Mouse (Mus musculus) forebrain, embryonic 11.5 days (tissue): ENCODE measurements around the gene Sertad2. TPM values are rescaled to one million over a fixed set of nuclear protein-coding genes. Genes with fewer than 3 reads are reported as not detected.
A peak's percentile ranks its signal among the peaks of the same experiment; 100 is the strongest.

Experiments used
- ATAC-seq: fragments of 200-750 bp; cut with Nextera tagmentation; replicated peaks from 2 replicates; pipeline ENCODE4 v1.8.0; 2017; ENCODE audit warnings: moderate TSS enrichment; ENCODE audit not compliant: low FRiP score
- DNase-seq: peaks from one replicate; pipeline ENCODE4 v3.0.0-alpha.2; 2017; ENCODE audit warnings: low spot score
- H3K27ac ChIP-seq: fragments of 300-500 bp; sonication (generic); 2 replicates; pipeline ENCODE4 v1.5.1; 2014; ENCODE audit warnings: low read depth, low read length
- H3K27me3 ChIP-seq: fragments of 300-500 bp; sonication (generic); 2 replicates; pipeline ENCODE4 v1.6.1; 2014; ENCODE audit warnings: mild to moderate bottlenecking, low read length, mixed read lengths; ENCODE audit not compliant: control insufficient read depth, insufficient read depth
- H3K36me3 ChIP-seq: fragments of 300-500 bp; sonication (generic); 2 replicates; pipeline ENCODE4 v1.6.1; 2014; ENCODE audit warnings: mild to moderate bottlenecking, low read length, moderate library complexity, mixed read lengths; ENCODE audit not compliant: control insufficient read depth, insufficient read depth
- H3K4me1 ChIP-seq: fragments of 300-500 bp; sonication (generic); replicated peaks from 2 replicates; pipeline ENCODE4 v1.6.1; 2014; ENCODE audit warnings: low read length, mixed read lengths; ENCODE audit not compliant: control insufficient read depth, insufficient read depth
- H3K4me2 ChIP-seq: fragments of 300-500 bp; sonication (generic); 2 replicates; pipeline ENCODE4 v1.6.1; 2014; ENCODE audit warnings: low read depth, mild to moderate bottlenecking, low read length, moderate library complexity, mixed read lengths; ENCODE audit not compliant: severe bottlenecking
- H3K4me3 ChIP-seq: fragments of 300-500 bp; sonication (generic); 2 replicates; pipeline ENCODE4 v1.5.1; 2014; ENCODE audit warnings: low read depth, low read length
- H3K9ac ChIP-seq: fragments of 300-500 bp; sonication (generic); 2 replicates; pipeline ENCODE4 v1.6.1; 2014; ENCODE audit warnings: low read length
- H3K9me3 ChIP-seq: fragments of 300-500 bp; sonication (generic); 2 replicates; pipeline ENCODE4 v1.6.1; 2016; ENCODE audit warnings: low read length, mixed read lengths; ENCODE audit not compliant: control insufficient read depth
- WGBS: fragments of 180-500 bp; shearing (Covaris S2); extraction: QIAGEN DNeasy Blood & Tissue Kit; methylation state at CpG from one replicate; pipeline ENCODE4 v1.1.7; 2014; 5-methylcytosine and 5-hydroxymethylcytosine counted together
- polyA plus RNA-seq: library from polyadenylated mRNA; unstranded; fragments of >200 nt; fragmentation: Nextera tagmentation; extraction: Ambion mirVana; gene quantifications from 2 replicates; pipeline ENCODE4 v1.2.1, GENCODE M21; 2014

The Sertad2 gene
- polyA plus RNA-seq, 1 experiment from 2014 or later = 26.5 TPM

DNA sequence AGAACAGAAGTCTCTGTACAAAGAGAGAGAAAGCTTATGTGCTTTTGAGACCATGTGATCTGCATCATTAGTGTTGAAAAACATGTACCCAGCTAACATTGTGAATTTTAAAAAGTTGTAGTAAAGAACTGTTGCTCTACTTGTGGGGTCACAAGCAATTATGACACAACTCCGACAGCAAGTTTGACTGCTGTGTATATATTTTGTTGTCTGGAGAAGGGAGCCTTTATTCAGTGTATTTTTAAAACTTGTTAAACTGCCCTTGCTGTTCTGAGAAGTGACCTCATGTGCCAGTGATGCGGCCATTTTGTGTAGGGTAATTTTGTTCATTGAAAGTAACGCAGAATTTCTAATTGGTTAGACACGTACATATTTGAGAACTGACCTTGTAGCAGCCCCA, 61.1 kb downstream of the Sertad2 start:
- no peak overlapping the region for H3K4me2 ChIP-seq
- H3K27ac ChIP-seq = no peak overlapping the region
- no peaks in the 10 kb centered on the region for H3K27me3 ChIP-seq
- H3K4me3 ChIP-seq = no peak overlapping the region
- WGBS = 90% methylated on average over 4 of the region's 4 CpGs
- no peak overlapping the region for H3K9ac ChIP-seq
- no peaks in the 10 kb centered on the region for H3K9me3 ChIP-seq
- no peaks in the 10 kb centered on the region for H3K36me3 ChIP-seq
- H3K4me1 ChIP-seq = no peaks in the 10 kb centered on the region; the same call in 1 of the 2 replicates
- no peak for ATAC-seq
- no peak for DNase-seq

DNA sequence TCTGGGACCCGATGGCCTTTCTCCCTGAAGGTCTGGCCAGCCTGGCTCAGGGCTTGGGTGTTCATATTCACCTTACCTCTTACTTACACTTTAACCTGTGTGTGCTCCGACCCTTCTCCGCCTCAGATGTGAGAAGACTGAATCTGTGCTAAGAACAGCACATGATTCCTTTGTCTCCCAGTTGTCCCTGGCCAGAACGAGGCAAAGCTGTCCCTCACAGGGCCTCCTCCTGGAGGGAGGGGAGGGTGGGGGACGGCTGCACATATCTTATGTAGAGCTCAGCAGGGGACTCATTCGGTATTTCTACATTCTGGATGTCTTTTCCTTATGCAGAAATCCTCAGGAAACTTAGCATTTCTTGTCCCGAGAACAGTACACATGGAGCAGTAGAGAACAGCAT, 62.6 kb downstream of the Sertad2 start:
- Histone ChIP-seq H3K36me3 (no peaks in the 10 kb centered on the region), H3K4me1 (no peaks in the 10 kb centered on the region; the same call in 1 of the 2 replicates), H3K4me2 (no peak overlapping the region), H3K4me3 (no peak overlapping the region), H3K27me3 (no peaks in the 10 kb centered on the region), H3K9ac (no peak overlapping the region), H3K27ac (no peak overlapping the region), H3K9me3 (no peaks in the 10 kb centered on the region)
- ATAC-seq (no peak), DNase-seq (no peak)
- WGBS = 61% methylated on average over 7 of the region's 7 CpGs

GRCm38 (mm10) chr11:20608442-20608841, 65.4 kb downstream of the Sertad2 start:
- no peaks in the 10 kb centered on the region for H3K36me3 ChIP-seq
- H3K9me3 ChIP-seq = no peaks in the 10 kb centered on the region
- DNase-seq (no peak), ATAC-seq (no peak)
- no peak overlapping the region for H3K27ac ChIP-seq
- H3K4me1 ChIP-seq = no peaks in the 10 kb centered on the region; the same call in 1 of the 2 replicates
- H3K4me2 ChIP-seq = no peak overlapping the region
- no peak overlapping the region for H3K9ac ChIP-seq
- H3K4me3 ChIP-seq = no peak overlapping the region
- H3K27me3 ChIP-seq = no peaks in the 10 kb centered on the region
- 91% methylated on average over 11 of the region's 11 CpGs for WGBS

DNA sequence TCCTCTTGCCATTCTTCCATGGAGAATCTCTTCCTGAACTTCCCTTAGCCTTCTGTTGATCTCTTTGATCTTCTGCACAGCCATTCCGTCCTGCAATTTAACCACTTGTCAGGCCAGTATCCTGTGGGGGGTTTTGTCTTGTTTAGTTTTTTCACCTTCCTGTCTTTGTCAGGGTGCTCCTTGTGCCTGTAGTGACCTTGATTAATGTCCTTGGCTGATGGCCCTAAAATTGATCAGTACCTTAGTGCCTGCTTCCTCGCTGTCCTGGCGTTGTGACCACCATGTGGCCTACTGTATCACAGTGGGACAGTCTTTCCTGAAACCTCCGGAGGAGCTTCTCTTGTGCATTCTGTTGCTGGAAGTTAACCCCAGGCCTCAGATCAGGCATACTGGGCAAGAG, 70.2 kb downstream of the Sertad2 start:
- DNase-seq (no peak), ATAC-seq (no peak)
- Histone ChIP-seq H3K9ac (no peak overlapping the region), H3K27ac (no peak overlapping the region), H3K4me2 (no peak overlapping the region), H3K9me3 (no peaks in the 10 kb centered on the region), H3K4me1 (no peaks in the 10 kb centered on the region), H3K4me3 (no peak overlapping the region), H3K36me3 (no peaks in the 10 kb centered on the region), H3K27me3 (no peaks in the 10 kb centered on the region)
- 90% methylated on average over 4 of the region's 4 CpGs for WGBS

DNA sequence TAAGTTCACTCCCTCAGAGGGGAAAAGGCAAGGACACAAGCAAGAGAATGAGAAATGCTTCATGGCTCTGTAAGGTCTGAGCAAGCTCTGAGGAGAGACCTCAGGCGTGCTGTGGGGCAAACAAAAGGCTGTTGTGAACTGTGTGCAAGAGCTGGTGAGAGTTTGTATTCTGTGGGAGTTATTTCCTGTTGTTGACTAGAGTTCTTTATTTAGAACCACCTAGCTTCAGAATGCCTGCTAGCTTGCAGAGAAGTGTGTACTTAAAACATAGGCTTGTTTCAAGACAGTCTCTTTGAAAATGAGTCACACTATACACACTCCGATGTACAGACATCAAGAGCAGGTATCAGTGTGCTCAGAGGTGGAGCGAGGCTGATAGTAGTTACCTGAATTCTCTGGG, 73.0 kb downstream of the Sertad2 start:
- no peak for DNase-seq
- H3K9ac ChIP-seq = 0 out of 2 replicates have a peak overlapping the region, but pooled peaks have one; percentile 1
- no peak for ATAC-seq
- H3K4me2 ChIP-seq = no peak overlapping the region
- WGBS = 65% methylated on average over 3 of the region's 3 CpGs
- H3K4me3 ChIP-seq = no peak overlapping the region
- no peak overlapping the region for H3K27ac ChIP-seq
- no peaks in the 10 kb centered on the region for H3K9me3 ChIP-seq
- no peaks in the 10 kb centered on the region for H3K36me3 ChIP-seq
- H3K27me3 ChIP-seq = no peaks in the 10 kb centered on the region
- no peaks in the 10 kb centered on the region for H3K4me1 ChIP-seq

GRCm38 (mm10) chr11:20627146-20627545, 84.1 kb downstream of the Sertad2 start:
- ATAC-seq (no peak), DNase-seq (no peak)
- Histone ChIP-seq H3K36me3 (no peaks in the 10 kb centered on the region), H3K27me3 (no peaks in the 10 kb centered on the region), H3K9me3 (no peaks in the 10 kb centered on the region), H3K4me2 (no peak overlapping the region), H3K9ac (no peak overlapping the region), H3K27ac (no peak overlapping the region), H3K4me3 (no peak overlapping the region), H3K4me1 (no peaks in the 10 kb centered on the region)
- 64% methylated on average over 2 of the region's 2 CpGs for WGBS

- WGBS = 66% methylated on average over 2 of the region's 2 CpGs
These were observed 85.2 kb downstream of the Sertad2 start for GRCm38 (mm10) chr11:20628216-20628615.

DNA sequence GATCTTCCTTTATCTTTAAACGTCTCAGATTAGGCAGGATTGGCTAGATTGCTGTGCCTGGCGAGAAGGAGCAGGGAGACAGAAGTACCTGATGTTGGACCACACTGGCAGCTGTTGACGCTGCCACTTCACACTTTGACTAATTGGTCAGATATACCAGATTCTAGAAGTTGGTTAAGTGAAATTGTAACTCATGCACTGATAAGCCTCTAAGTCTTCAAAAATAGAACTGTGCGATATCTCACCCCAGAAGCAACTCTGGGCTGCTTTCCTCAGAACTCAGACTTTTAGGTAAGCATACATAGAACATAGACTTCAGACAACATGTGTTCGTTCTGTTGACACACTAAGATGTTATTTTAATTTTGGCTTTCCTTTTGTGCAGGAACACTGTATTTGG, 86.6 kb downstream of the Sertad2 start:
- ATAC-seq (no peak), DNase-seq (no peak)
- WGBS = 90% methylated on average over 5 of the region's 5 CpGs
- Histone ChIP-seq H3K27ac (no peak overlapping the region), H3K36me3 (no peaks in the 10 kb centered on the region), H3K4me1 (peaks cover 7% of the 10 kb centered on the region; the same call in 1 of the 2 replicates), H3K4me3 (no peak overlapping the region), H3K9ac (no peak overlapping the region), H3K9me3 (no peaks in the 10 kb centered on the region), H3K27me3 (no peaks in the 10 kb centered on the region), H3K4me2 (no peak overlapping the region)

More at GRCm38 (mm10) chr11:20628216-20628615, 85.2 kb downstream of the Sertad2 start:
- H3K36me3 ChIP-seq = no peaks in the 10 kb centered on the region
- H3K4me3 ChIP-seq = no peak overlapping the region
- no peak overlapping the region for H3K9ac ChIP-seq
- H3K9me3 ChIP-seq = no peaks in the 10 kb centered on the region
- no peak overlapping the region for H3K27ac ChIP-seq
- H3K27me3 ChIP-seq = no peaks in the 10 kb centered on the region
- DNase-seq (no peak), ATAC-seq (no peak)
- H3K4me1 ChIP-seq = peaks cover 3% of the 10 kb centered on the region; the same call in 1 of the 2 replicates
- no peak overlapping the region for H3K4me2 ChIP-seq
